Mouse (Mus musculus) heart, postnatal 0 days (tissue): ENCODE results near the gene Tcf12.

ENCODE experiments used
- CTCF ChIP-seq: IDR thresholded peaks from 2 replicates; pipeline ENCODE4 v1.5.1; 2016; ENCODE audit warnings: antibody characterized with exemption, control low read depth, low read depth
- EP300 ChIP-seq: IDR thresholded peaks from 2 replicates; pipeline ENCODE4 v1.6.1; 2016; ENCODE audit warnings: antibody characterized with exemption, low read depth

DNA sequence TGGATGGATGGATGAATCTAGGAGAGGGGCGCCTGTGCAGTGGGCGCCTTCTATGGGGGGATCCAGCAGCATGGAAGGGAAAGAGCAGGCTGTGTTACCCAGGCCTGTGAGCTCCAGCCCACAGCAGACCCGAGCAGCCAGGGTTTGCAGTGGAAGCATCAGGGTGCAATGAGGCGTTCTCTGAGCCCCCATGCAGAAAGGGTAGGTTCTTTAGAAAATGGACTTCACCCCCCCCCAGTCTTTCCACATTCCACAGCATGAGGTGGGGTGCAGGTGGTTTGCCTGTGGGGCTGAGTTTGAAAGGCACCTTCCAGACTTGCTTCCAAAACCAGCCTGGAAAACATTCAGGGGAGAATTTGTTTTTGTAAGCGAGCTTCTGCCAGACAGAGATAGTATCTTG lies 300.3 kb downstream of the Tcf12 start:
- TF ChIP-seq CTCF: no peak
- no peak for TF ChIP-seq EP300
